Mouse (Mus musculus): ENCODE measurements around the gene Cdk2ap2.
"Not testable (repeated sequence)": the region's sequence is repeated elsewhere in the genome, so short reads cannot be mapped to it uniquely, and the experiment has no call there.

Gene Cdk2ap2

GRCm38 (mm10) chr19:4066877-4067276 lies 30.1 kb upstream of the Cdk2ap2 start:
- DNase-seq (ENCODE audit: low read depth, low spot score), result no peak

GRCm38 (mm10) chr19:4068242-4068641 lies 28.7 kb upstream of the Cdk2ap2 start:
- not testable (repeated sequence) for DNase-seq (ENCODE audit: low read depth, low spot score)

DNA sequence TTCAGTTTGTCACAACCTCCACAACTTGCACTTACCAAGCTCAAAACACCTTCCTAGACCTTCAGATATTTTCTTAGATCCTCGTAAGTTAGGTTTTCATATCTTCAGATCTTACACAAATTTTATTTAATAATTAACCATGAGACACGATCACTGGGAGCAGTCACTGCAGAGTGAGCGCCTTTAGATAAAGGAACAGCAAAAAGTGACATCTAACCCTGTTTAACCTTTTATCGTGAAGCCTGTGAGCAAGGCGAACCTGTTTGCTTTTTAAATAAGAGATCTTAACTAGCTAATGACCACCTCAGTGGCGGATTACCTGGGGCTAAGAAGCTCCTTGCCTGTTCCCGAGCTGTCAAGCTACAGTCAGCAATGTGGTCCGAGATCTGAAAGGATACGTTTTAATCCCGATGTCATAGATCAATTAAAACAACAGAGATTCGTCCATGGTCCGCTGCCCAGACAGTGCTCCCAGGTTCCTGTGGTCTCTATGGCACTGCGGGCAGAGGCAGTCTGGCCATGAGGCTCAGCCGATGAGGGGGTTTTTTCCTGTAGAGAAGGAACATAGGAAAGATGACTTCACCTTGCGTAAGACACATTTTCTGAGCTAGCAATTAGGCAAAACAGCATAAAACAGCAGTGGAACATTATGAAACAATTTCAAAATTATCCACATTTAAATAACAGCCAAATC lies 28.1 kb upstream of the Cdk2ap2 start:
- no peak for DNase-seq (ENCODE audit: low read depth, low spot score)

DNA sequence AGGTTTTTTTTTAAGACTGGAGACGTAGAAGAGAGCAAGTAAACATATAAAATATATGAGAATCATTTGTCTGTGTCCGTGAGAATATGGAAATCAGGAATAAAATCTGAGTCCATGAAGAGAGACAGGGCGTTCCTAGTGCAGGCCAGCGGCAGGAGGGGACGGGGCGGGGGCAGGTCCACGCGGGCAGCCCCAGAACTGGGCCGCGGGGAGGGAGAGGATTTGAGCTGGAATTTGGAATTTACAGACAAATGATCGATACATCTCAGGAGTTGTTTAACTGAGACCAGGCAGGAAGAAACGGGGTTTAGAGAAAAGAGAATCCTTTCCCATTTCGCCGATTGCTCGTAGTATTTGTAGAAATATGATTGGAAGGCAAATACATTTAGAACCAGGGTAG lies 26.7 kb upstream of the Cdk2ap2 start:
- DNase-seq (ENCODE audit: low read depth, low spot score), result no peak

GRCm38 (mm10) chr19:4070756-4071155 lies 26.2 kb upstream of the Cdk2ap2 start:
- DNase-seq (ENCODE audit: low read depth, low spot score), result no peak

DNA sequence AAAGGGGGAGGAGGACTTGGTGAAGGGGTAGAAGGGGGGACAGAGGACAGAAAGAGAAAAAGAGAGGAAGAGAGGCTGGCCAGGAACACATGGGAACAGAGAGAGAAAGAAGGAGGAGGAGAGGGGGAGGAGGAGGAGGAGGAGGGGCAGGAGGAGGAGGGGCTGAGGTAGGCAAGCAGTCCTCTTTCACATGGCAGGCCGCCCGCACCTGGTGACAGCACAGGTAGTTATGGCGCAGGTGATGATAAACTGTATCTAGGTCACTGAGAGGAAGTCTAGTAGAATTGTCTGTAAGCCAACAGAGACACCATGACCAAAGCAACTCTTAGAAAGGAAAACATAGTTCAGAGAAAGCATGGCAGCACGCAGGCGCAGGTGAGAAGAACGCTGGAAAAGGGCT lies 25.6 kb upstream of the Cdk2ap2 start:
- no peak for DNase-seq (ENCODE audit: low read depth, low spot score)

DNA sequence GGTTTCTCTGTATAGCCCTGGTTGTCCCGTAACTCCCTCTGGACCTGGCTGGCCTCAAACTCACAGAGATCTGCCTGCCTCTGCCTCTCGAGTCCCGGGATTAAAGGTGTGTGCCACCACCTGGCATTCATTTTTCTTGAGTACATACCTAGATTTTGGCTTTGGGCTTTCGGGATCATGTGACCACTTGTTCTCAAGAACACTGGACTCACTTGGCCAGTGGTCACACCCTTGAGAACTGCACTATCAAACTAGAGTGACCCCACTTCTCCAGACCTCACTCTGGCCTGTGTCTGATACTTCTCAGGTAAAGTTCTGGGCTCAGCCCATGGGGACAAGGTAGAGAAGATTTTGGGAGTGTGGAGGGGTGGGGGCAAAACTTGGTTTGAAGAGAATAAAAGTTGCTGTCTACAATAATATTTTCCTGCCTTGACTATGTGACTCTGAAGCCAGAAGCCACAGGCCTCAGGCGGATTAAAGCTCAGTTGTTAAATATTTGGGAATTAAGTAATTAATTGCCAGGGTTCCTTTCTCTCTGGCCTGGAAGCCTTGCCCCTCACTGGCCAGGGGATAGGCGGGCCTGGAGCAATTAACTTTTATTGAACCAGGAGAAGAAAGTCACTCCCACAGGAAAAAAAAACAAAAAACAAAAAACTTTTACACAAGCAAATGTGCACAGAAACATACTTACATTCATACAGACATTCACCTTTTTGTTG lies 24.1 kb upstream of the Cdk2ap2 start:
- DNase-seq (ENCODE audit: low read depth, low spot score), result no peak

GRCm38 (mm10) chr19:4075531-4075930 lies 21.5 kb upstream of the Cdk2ap2 start:
- DNase-seq (ENCODE audit: low read depth, low spot score), result no peak

DNA sequence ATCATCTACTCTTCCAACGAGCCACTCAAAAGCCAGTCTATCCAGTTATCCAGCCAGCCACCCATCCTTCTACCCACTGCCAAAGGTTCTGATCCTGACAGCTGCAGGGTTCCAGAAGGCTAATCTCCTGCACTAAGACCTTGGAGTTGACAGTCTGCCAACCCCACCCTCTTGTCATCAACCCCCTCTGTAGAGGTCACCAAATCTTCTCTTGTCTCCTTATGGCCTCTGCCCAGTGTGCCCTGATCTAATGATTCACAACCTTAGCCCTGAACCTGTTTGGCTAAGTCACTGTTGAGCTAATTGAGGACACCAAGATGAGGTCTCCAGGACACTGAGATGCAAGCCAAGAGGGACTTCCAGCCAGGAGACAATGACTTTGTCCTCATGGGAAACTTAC lies 17.4 kb upstream of the Cdk2ap2 start:
- DNase-seq (ENCODE audit: low read depth, low spot score), result no peak

DNA sequence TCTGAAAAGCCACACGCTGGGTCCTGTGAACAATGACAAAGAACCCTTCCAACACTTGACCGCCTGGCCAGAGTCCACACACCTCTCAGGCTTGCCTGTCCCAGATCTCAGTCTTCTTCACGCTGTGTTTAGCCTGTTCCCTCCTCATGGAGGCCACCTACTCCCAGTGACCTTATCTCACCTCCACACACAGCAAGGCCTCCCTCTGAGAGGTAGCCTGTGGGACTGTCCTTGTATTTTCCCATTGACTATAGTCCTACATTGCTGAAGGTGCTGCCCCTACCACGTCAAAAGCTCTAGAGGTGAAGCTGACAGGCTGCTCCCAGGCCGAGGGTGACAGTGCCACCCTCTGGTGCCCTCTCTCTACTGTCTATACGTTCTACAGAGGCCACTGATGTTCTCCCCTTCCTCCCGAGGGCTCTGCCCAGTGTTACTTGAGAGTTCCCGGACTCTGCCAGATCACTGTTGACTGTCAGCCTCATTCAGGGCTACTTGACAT lies 16.4 kb upstream of the Cdk2ap2 start:
- DNase-seq (ENCODE audit: low read depth, low spot score), result peak; percentile 78

DNA sequence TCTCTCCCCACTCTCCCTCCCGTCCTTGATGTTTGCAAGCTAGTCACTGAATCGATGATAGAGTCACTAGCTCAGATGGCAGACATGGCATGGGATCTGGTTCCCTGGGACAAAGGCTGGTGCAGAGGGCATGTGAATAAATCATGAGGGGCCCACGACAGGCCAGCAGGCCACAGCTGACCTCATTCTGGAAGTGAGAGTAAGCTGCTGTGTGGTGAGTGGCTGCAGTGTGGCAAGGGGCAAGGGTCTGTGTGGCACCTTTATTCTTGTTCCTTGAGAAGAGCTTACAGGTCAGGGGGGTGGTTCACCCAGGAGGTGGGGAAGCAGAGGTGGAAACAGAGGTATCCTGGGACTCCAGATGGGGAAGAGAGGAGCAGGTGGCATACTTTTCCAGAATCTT lies 15.6 kb upstream of the Cdk2ap2 start, which contains the start of gene Cabp2:
Gene Cabp2, plus strand, starts transcription at position 185 of the 400 bp plus-strand sequence.
- DNase-seq (ENCODE audit: low read depth, low spot score), result no peak

GRCm38 (mm10) chr19:4082219-4082965 lies 14.6 kb upstream of the Cdk2ap2 start:
- DNase-seq (ENCODE audit: low read depth, low spot score), result no peak

- DNase-seq (ENCODE audit: low read depth, low spot score), result no peak
Observed at GRCm38 (mm10) chr19:4083316-4083715, 13.7 kb upstream of the Cdk2ap2 start.

- DNase-seq (ENCODE audit: low read depth, low spot score), result no peak
Observed at GRCm38 (mm10) chr19:4083826-4084225, 13.2 kb upstream of the Cdk2ap2 start.

DNA sequence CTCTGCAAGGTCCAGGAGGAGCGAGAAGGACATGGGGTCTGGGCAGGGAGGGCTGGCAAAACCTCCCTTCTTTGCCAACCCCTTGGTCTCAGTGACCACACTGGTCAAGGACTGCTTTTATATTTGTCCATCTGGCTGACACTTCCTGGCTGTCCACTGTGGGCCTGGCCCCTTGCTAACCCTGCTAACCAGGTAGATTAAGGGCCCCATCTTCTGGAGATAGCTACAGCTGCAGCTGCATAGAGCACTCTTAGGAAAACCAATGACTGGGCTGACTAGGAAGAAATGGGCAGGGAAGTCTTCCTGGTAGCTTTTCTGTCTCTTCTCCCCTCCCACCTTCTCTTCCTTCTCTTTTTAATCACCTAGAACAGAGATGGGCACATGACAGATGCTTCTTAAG lies 12.0 kb upstream of the Cdk2ap2 start:
- DNase-seq (ENCODE audit: low read depth, low spot score), result no peak

DNA sequence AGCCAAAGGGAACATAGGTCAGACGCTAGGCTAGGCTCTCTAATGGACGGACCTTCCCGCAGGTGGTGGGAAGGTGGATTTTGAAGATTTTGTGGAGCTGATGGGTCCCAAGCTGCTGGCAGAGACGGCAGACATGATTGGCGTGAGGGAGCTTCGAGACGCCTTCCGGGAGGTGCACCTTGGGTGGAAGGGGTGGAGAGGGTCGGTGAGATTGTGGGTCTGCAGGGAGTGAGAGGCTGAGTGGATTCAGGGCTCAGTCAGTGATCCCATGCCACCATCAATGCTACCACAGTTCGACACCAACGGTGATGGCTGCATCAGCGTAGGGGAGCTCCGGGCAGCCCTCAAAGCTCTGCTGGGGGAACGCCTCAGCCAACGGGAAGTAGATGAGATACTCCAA lies 10.8 kb upstream of the Cdk2ap2 start:
- DNase-seq (ENCODE audit: low read depth, low spot score), result no peak

GRCm38 (mm10) chr19:4087090-4087489 lies 9.9 kb upstream of the Cdk2ap2 start:
- no peak for DNase-seq (ENCODE audit: low read depth, low spot score)

- DNase-seq (ENCODE audit: low read depth, low spot score), result no peak
Observed at GRCm38 (mm10) chr19:4088146-4088545, 8.8 kb upstream of the Cdk2ap2 start.

GRCm38 (mm10) chr19:4089128-4089527 lies 7.9 kb upstream of the Cdk2ap2 start:
- DNase-seq (ENCODE audit: low read depth, low spot score), result no peak

DNA sequence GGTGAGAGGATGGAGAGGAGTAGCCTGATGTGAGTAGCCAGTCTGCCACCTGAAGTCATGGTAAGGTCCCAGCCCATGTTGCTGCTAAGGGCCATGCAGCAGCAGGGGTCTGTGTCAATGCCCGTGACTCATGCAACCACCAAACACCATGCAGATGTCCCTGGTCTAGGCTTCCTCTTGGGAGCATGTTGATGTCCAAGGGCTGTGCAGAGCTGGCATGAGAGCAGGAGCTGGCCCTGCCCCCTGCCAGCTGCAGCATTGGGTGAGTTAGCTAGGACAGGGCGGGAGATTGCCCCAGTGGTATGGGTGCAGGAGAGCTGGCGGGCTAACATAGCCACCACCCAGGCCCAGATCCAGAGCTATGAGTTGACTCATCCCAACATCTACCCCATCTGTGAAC lies 6.5 kb upstream of the Cdk2ap2 start:
- DNase-seq (ENCODE audit: low read depth, low spot score), result no peak

GRCm38 (mm10) chr19:4091383-4091782 lies 5.6 kb upstream of the Cdk2ap2 start:
- no peak for DNase-seq (ENCODE audit: low read depth, low spot score)

GRCm38 (mm10) chr19:4092750-4093149 lies 4.2 kb upstream of the Cdk2ap2 start:
- no peak for DNase-seq (ENCODE audit: low read depth, low spot score)

Measured in CD4-positive, CD25-positive, alpha-beta regulatory T cell, adult 2 months (primary cell).